In the genomic region with DNA sequence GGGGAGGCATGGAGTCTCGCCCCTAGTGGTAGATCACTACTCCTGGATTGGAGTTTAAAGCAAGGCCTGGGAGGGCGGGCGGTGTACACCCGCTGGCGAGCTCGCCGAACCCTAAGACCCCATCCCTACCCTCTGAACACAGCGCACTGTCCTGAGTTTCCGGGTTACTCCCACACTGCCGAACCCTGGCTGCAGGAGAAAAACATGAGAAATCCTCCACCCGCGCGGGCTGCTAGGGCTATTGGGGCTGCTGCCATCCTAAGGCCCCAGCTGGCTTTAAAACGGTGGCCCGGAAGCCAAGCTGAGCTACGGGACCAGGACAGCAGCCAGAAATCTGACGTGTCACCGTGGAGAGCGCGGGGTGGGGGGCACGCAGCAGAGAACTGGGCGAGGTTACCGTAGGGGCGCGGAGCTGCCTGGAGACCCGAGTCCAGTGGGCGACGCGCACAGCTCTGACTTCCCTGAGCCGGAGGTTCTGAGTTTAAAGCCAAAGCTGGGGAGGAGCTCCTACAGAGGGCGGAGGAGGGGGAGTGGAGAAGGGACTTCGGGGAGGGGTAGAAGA, we compare ENCODE assay signal across 8 mouse cellular contexts. TPM values are rescaled to one million over a fixed set of nuclear protein-coding genes. Genes with fewer than 3 reads are reported as not detected.
DNase-seq lines count a peak whose midpoint lies in the region; ATAC-seq and TF ChIP-seq lines count a peak whose summit lies in the region.

TSS of gene Thnsl2 (minus strand) at position 546 of the 562 bp plus-strand sequence.

- H3K9ac ChIP-seq in embryonic facial prominence, embryonic 11.5 days (replicated peaks; ENCODE audit: low read length) = peak within 1 kb of the TSS; percentile 78
- peak within 1 kb of the TSS; percentile 62 for H3K9ac ChIP-seq in intestine, postnatal 0 days (ENCODE audit: low read depth, low read length)

- peak within 1 kb of the TSS; percentile 57 for H3K4me3 ChIP-seq in embryonic facial prominence, embryonic 11.5 days (ENCODE audit: low read depth, low read length)
- peak within 1 kb of the TSS; percentile 53 for H3K4me3 ChIP-seq in intestine, postnatal 0 days (ENCODE audit: low read depth, low read length)

- ATAC-seq in embryonic facial prominence, embryonic 11.5 days (replicated peaks; ENCODE audit: insufficient number of reproducible peaks, low FRiP score, low TSS enrichment, low read depth) = peak; percentile 88
- peak; percentile 55 for ATAC-seq in intestine, postnatal 0 days
- peak; percentile 95 for ATAC-seq in megakaryocyte-erythroid progenitor cell, adult 5-6 weeks (replicated peaks; ENCODE audit: low FRiP score, low TSS enrichment, poor library complexity, severe bottlenecking)

- no peaks in the 10 kb centered on the region for H3K36me3 ChIP-seq in embryonic facial prominence, embryonic 11.5 days (replicated peaks; ENCODE audit: control insufficient read depth, insufficient read depth, low read depth, low read length)
- H3K36me3 ChIP-seq in intestine, postnatal 0 days (ENCODE audit: control insufficient read depth, insufficient read depth) = no peaks in the 10 kb centered on the region; the same call in 1 of the 2 replicates

- peak; percentile 39 to 57 for DNase-seq in adrenal gland, postnatal 4 days (ENCODE audit: low spot score in 2 of 2)
- DNase-seq in embryonic facial prominence, embryonic 11.5 days (ENCODE audit: low spot score) = peak; percentile 75
- peak; percentile 98 for DNase-seq in heart, adult 11 months
- peak; percentile 63 to 68 for DNase-seq in left cerebral cortex, postnatal 36 days (ENCODE audit: low spot score in 2 of 2)
- peak; percentile 59 for DNase-seq in right cerebral cortex, postnatal 25 days
- DNase-seq in c-Kit-positive CD71-positive TER-119-positive erythroid progenitor cells, embryonic 14.5 days (ENCODE audit: low spot score) = no peak

- H3K27me3 ChIP-seq in embryonic facial prominence, embryonic 11.5 days (ENCODE audit: control insufficient read depth, insufficient read depth, low read length) = no peaks in the 10 kb centered on the region
- no peaks in the 10 kb centered on the region for H3K27me3 ChIP-seq in intestine, postnatal 0 days (replicated peaks; ENCODE audit: control insufficient read depth, insufficient read depth, low read length)

- no peaks in the 10 kb centered on the region for H3K9me3 ChIP-seq in embryonic facial prominence, embryonic 11.5 days (replicated peaks; ENCODE audit: control insufficient read depth, low read length)
- H3K9me3 ChIP-seq in intestine, postnatal 0 days (ENCODE audit: control insufficient read depth) = no peaks in the 10 kb centered on the region

- under 1% methylated on average over 32 of the region's 32 CpGs for WGBS in embryonic facial prominence, embryonic 11.5 days
- 0% methylated on average over 32 of the region's 32 CpGs for WGBS in intestine, postnatal 0 days

- TF ChIP-seq CTCF in intestine, postnatal 0 days (IDR thresholded peaks at IDR 0.05; ENCODE audit: low read depth) = peak; percentile 67

- no peak within 1 kb of the TSS for H3K27ac ChIP-seq in embryonic facial prominence, embryonic 11.5 days (replicated peaks; ENCODE audit: low read depth, low read length)
- H3K27ac ChIP-seq in intestine, postnatal 0 days (ENCODE audit: low read depth, low read length) = peak within 1 kb of the TSS; percentile 97

- peak within 1 kb of the TSS; percentile 89 for H3K4me2 ChIP-seq in embryonic facial prominence, embryonic 11.5 days (ENCODE audit: low read depth, low read length)
- peak within 1 kb of the TSS; percentile 83 for H3K4me2 ChIP-seq in intestine, postnatal 0 days (replicated peaks; ENCODE audit: low read depth)

- H3K4me1 ChIP-seq in embryonic facial prominence, embryonic 11.5 days (ENCODE audit: control insufficient read depth, insufficient read depth, low read length) = no peaks in the 10 kb centered on the region
- no peaks in the 10 kb centered on the region for H3K4me1 ChIP-seq in intestine, postnatal 0 days (replicated peaks; ENCODE audit: control insufficient read depth, insufficient read depth, low read length)

- intact Hi-C loops in left cerebral cortex, postnatal 36 days (cut with DNase I) = no loop called here

RNA-seq across cellular contexts. Expression of gene Thnsl2, which starts in this region (rescaled TPM):
- 10 to 100 TPM; 27.9 to 31.7 TPM for total RNA-seq in adrenal gland, postnatal 4 days (2021)
- polyA plus RNA-seq in embryonic facial prominence, embryonic 11.5 days (2014; fragmentation: Nextera tagmentation; extraction: Ambion mirVana) = 4.3 and 4.8 TPM in 2 replicates
- 55.8 and 68.8 TPM in 2 replicates for polyA plus RNA-seq in intestine, postnatal 0 days (2015; fragmentation: Nextera tagmentation; extraction: Ambion mirVana)
- 1 to 10 TPM; 4.1 to 4.3 TPM for total RNA-seq in left cerebral cortex, postnatal 36 days (2021)
- total RNA-seq in megakaryocyte-erythroid progenitor cell, adult 5-6 weeks (2014; fragmentation: Nextera tagmentation) = 0.22 TPM in 1 of 2 replicates, not detected in the other
- total RNA-seq in megakaryocyte-erythroid progenitor cell, adult 5-6 weeks (2017) = not detected in 2 replicates

Comparison
In these comparisons a context has a peak if more than half of its experiments do, and no peak if none do; other contexts are left out.
1. RNA of gene Thnsl2 (total RNA-seq): 27.9 to 31.7 TPM in adrenal gland, postnatal 4 days; 4.1 to 4.3 TPM in left cerebral cortex, postnatal 36 days and 0.22 TPM in megakaryocyte-erythroid progenitor cell, adult 5-6 weeks; every median in the first group is over 4 times any median in the second.
2. Peak in ATAC-seq in megakaryocyte-erythroid progenitor cell, adult 5-6 weeks; RNA of the gene not detected or under 1 TPM.
3. Peak in every context shown above with its lines, with median percentiles within 50 percentile points of each other: ATAC-seq.